Mouse (Mus musculus): ENCODE measurements around the gene A430078G23Rik. TPM values are rescaled to one million over a fixed set of nuclear protein-coding genes. Genes with fewer than 3 reads are reported as not detected.

A430078G23Rik gene
- total RNA-seq, 2 experiments from 2014 or later, result 0.25 TPM; not detected in 1

GRCm38 (mm10) chr8:3411901-3412301 is 58.7 kb downstream of the A430078G23Rik start:
- DNase-seq, result no peak

GRCm38 (mm10) chr8:3412816-3413215 is 59.6 kb downstream of the A430078G23Rik start:
- no peak for DNase-seq

GRCm38 (mm10) chr8:3414639-3415190 is 61.5 kb downstream of the A430078G23Rik start:
- DNase-seq, result no peak

- no peak for DNase-seq
Measured at GRCm38 (mm10) chr8:3415259-3415658, 62.0 kb downstream of the A430078G23Rik start.

GRCm38 (mm10) chr8:3415661-3416060 is 62.4 kb downstream of the A430078G23Rik start:
- DNase-seq, result no peak

GRCm38 (mm10) chr8:3416846-3417245 is 63.6 kb downstream of the A430078G23Rik start:
- no peak for DNase-seq

- DNase-seq, result no peak
Measured at GRCm38 (mm10) chr8:3417455-3417854, 64.2 kb downstream of the A430078G23Rik start.

GRCm38 (mm10) chr8:3418101-3418500 is 64.9 kb downstream of the A430078G23Rik start:
- no peak for DNase-seq

GRCm38 (mm10) chr8:3420105-3420706 is 67.0 kb downstream of the A430078G23Rik start:
- no peak for DNase-seq

GRCm38 (mm10) chr8:3421507-3421906 is 68.3 kb downstream of the A430078G23Rik start:
- DNase-seq, result no peak

GRCm38 (mm10) chr8:3425217-3425616 is 72.0 kb downstream of the A430078G23Rik start:
- no peak for DNase-seq

- no peak for DNase-seq
Measured at GRCm38 (mm10) chr8:3426211-3426610, 73.0 kb downstream of the A430078G23Rik start.

- no peak for DNase-seq
Measured at GRCm38 (mm10) chr8:3428426-3428825, 75.2 kb downstream of the A430078G23Rik start.

GRCm38 (mm10) chr8:3429966-3430365 is 76.8 kb downstream of the A430078G23Rik start:
- DNase-seq, result no peak

- no peak for DNase-seq
Measured at GRCm38 (mm10) chr8:3431113-3431512, 77.9 kb downstream of the A430078G23Rik start.

- DNase-seq, result no peak
Measured at GRCm38 (mm10) chr8:3436492-3436891, 83.3 kb downstream of the A430078G23Rik start.

GRCm38 (mm10) chr8:3439510-3439909 is 86.3 kb downstream of the A430078G23Rik start:
- DNase-seq, result no peak

Other genes starting within 250 kb of the A430078G23Rik start
- 10 to 100 TPM; 46.9 to 50.3 TPM for gene Insr, start 73.8 kb upstream of the A430078G23Rik start, total RNA-seq (2021)
- gene Arhgef18, start 39.6 kb downstream of the A430078G23Rik start, total RNA-seq (2021), result 10 to 100 TPM; 46.0 to 50.5 TPM
- gene Pex11g, start 114.3 kb downstream of the A430078G23Rik start, total RNA-seq (2021), result 1 to 10 TPM in 1 of 2 experiments, under 1 TPM in 1; 0.94 to 1.4 TPM
- under 1 TPM; 0.45 to 0.58 TPM for gene Tex45, start 117.4 kb downstream of the A430078G23Rik start, total RNA-seq (2021)
- 10 to 100 TPM; 28.1 to 31.7 TPM for gene Zfp358, start 139.7 kb downstream of the A430078G23Rik start, total RNA-seq (2021)
- 10 to 100 TPM; 78.4 to 86.6 TPM for gene Mcoln1, start 147.0 kb downstream of the A430078G23Rik start, total RNA-seq (2021)
- gene Pnpla6, start 162.0 kb downstream of the A430078G23Rik start, total RNA-seq (2021), result 10 to 100 TPM; 75.3 to 87.4 TPM
- not detected for gene C330021F23Rik, start 214.6 kb downstream of the A430078G23Rik start, total RNA-seq (2021)
- 10 to 100 TPM; 34.4 to 41.0 TPM for gene Camsap3, start 233.9 kb downstream of the A430078G23Rik start, total RNA-seq (2021)

Data from layer of hippocampus, postnatal 36 days (tissue).